Mouse (Mus musculus): ENCODE results near the gene Gm1330.

GRCm38 (mm10) chr2:149003151-149003550 is at the start of gene Gm1330:
- TF ChIP-seq EP300 (IDR thresholded peaks at IDR 0.05; ENCODE audit: low read depth), result no peak
- no peak for TF ChIP-seq CTCF (IDR thresholded peaks at IDR 0.05; ENCODE audit: low read depth)

Measured in liver, postnatal 0 days (tissue).